Mouse (Mus musculus) liver (tissue): ENCODE data around the gene Thbs1.
"Not testable (repeated sequence)": the region's sequence is repeated elsewhere in the genome, so short reads cannot be mapped to it uniquely, and the experiment has no call there.

Experiments
- DNase-seq: peaks from one replicate; pipeline ENCODE4 v3.0.0-alpha.2; 2020; ENCODE audit warnings: mixed read lengths

Thbs1 gene

GRCm38 (mm10) chr2:118115647-118116046 is 4.0 kb downstream of the Thbs1 start:
- no peak for DNase-seq

- no peak for DNase-seq
Observed at GRCm38 (mm10) chr2:118116180-118116579, 4.5 kb downstream of the Thbs1 start.

GRCm38 (mm10) chr2:118116754-118117290 is 5.1 kb downstream of the Thbs1 start:
- DNase-seq, result no peak

- no peak for DNase-seq
Observed at GRCm38 (mm10) chr2:118117401-118117800, 5.7 kb downstream of the Thbs1 start.

- DNase-seq, result no peak
Observed at GRCm38 (mm10) chr2:118118045-118118444, 6.4 kb downstream of the Thbs1 start.

- DNase-seq, result no peak
Observed at GRCm38 (mm10) chr2:118118515-118118914, 6.8 kb downstream of the Thbs1 start.

GRCm38 (mm10) chr2:118119684-118120083 is 8.0 kb downstream of the Thbs1 start:
- no peak for DNase-seq

- DNase-seq, result no peak
Observed at GRCm38 (mm10) chr2:118120095-118120494, 8.4 kb downstream of the Thbs1 start.

GRCm38 (mm10) chr2:118120751-118121150 is 9.1 kb downstream of the Thbs1 start:
- DNase-seq, result no peak

- DNase-seq, result no peak
Observed at GRCm38 (mm10) chr2:118122291-118122690, 10.6 kb downstream of the Thbs1 start.

GRCm38 (mm10) chr2:118123743-118124142 is 12.1 kb downstream of the Thbs1 start:
- DNase-seq, result no peak

GRCm38 (mm10) chr2:118124437-118124836 is 12.8 kb downstream of the Thbs1 start:
- no peak for DNase-seq

- no peak for DNase-seq
Observed at GRCm38 (mm10) chr2:118125211-118125939, 13.7 kb downstream of the Thbs1 start.

GRCm38 (mm10) chr2:118125943-118126470 is 14.3 kb downstream of the Thbs1 start:
- no peak for DNase-seq

GRCm38 (mm10) chr2:118127516-118128288 is 16.0 kb downstream of the Thbs1 start:
- no peak for DNase-seq

GRCm38 (mm10) chr2:118128313-118128712 is 16.6 kb downstream of the Thbs1 start:
- no peak for DNase-seq

GRCm38 (mm10) chr2:118137071-118137470 is 25.4 kb downstream of the Thbs1 start:
- DNase-seq, result no peak

GRCm38 (mm10) chr2:118137776-118138175 is 26.1 kb downstream of the Thbs1 start:
- DNase-seq, result no peak

- DNase-seq, result no peak
Observed at GRCm38 (mm10) chr2:118139261-118139660, 27.6 kb downstream of the Thbs1 start.

- no peak for DNase-seq
Observed at GRCm38 (mm10) chr2:118141651-118142050, 30.0 kb downstream of the Thbs1 start.

- DNase-seq, result not testable (repeated sequence)
Observed at GRCm38 (mm10) chr2:118147749-118148148, 36.1 kb downstream of the Thbs1 start.

- no peak for DNase-seq
Observed at GRCm38 (mm10) chr2:118148321-118149142, 36.9 kb downstream of the Thbs1 start.
